Mouse (Mus musculus): Measurements from ENCODE around the gene Eps15l1. TPM values are rescaled to one million over a fixed set of nuclear protein-coding genes. Genes with fewer than 3 reads are reported as not detected.

Gene Eps15l1
- total RNA-seq, 4 experiments from 2014 or later = 16.3 to 22.2 (median 20.9) TPM

- DNase-seq (ENCODE audit: low spot score in 2 of 2) = no peak
These were observed 69.8 kb downstream of the Eps15l1 start for GRCm38 (mm10) chr8:72351405-72352005.

GRCm38 (mm10) chr8:72350727-72351126, 70.5 kb downstream of the Eps15l1 start:
- DNase-seq (ENCODE audit: low spot score in 2 of 2) = no peak

DNA sequence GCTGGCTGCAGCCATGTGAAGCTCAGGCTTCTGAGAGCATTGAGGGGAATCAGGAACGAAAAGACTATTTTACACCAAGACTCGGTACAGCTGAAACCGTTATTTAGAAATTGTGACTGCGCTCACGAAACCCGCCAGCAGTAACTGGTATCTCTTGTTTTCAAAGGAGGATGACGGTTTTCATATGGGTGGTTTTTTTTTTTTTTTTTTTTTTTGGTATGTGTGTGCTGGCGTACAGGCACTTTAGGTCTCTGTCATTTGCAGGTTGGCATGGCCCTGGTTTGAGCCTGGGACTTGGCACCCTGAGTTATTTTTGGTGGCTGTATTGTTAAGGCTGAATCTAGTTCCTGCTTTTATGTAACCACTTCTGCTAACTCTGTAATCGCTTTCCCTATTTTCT, 71.4 kb downstream of the Eps15l1 start:
- DNase-seq (ENCODE audit: low spot score in 2 of 2) = no peak

GRCm38 (mm10) chr8:72348956-72349355, 72.3 kb downstream of the Eps15l1 start:
- DNase-seq (ENCODE audit: low spot score in 2 of 2) = no peak

DNA sequence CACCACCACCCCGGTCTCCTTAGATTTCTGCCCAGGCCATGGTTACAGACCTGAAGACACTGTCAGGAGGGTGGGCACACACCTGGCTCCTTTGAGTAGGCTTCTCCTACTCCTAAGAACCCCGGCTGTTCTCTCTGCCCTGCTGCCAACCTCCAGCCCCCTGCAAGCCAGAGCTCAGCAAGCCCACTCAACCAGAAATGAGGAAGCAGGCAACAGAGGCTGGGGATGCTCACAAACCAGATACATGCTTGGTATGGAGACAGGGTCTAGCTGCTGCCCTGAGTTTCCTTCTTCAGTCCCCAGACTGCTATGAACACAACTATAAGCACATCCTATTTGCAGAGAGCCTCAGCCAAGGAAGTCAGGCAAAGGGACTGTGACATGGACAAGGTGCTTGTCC, 73.1 kb downstream of the Eps15l1 start:
- DNase-seq (ENCODE audit: low spot score in 2 of 2) = no peak

DNA sequence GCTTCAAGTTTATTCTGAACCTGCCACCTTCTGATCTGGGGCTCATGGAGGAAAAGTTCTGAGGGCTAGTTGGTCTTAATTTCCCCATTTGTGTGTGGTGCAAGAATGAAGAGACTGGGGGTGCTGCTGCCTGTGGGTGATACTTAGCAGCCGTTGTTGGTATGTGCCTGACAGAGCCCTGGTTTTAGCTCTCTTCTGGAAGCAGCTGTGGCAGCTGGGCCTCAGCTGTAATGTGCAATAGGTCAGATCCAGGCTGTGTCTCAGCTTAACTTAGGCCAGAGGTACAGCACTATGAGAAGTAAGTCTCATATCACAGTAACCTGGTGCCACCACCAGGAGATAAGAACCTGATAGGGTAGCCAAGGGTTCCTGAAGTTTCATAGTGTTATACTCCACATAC, 73.7 kb downstream of the Eps15l1 start:
- DNase-seq (ENCODE audit: low spot score in 2 of 2) = no peak

DNA sequence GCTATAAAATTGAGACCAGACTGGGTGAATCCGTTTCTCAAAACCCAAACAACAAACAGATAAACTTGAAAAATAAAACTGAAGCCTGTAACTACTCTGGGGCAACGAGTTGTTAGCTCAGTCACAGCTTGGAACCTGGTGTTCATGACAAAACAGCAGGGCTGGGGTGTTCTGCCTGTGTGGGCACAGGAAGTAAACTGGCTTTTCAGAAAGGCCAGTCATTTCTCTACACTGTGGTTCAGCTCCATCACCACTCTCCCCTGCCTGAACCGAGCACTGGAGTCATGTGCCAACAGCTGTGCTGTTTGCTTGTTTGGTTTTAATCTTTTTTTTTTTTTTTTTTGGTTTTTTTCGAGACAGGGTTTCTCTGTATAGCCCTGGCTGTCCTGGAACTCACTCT, 77.5 kb downstream of the Eps15l1 start:
- DNase-seq (ENCODE audit: low spot score in 2 of 2) = no peak

DNA sequence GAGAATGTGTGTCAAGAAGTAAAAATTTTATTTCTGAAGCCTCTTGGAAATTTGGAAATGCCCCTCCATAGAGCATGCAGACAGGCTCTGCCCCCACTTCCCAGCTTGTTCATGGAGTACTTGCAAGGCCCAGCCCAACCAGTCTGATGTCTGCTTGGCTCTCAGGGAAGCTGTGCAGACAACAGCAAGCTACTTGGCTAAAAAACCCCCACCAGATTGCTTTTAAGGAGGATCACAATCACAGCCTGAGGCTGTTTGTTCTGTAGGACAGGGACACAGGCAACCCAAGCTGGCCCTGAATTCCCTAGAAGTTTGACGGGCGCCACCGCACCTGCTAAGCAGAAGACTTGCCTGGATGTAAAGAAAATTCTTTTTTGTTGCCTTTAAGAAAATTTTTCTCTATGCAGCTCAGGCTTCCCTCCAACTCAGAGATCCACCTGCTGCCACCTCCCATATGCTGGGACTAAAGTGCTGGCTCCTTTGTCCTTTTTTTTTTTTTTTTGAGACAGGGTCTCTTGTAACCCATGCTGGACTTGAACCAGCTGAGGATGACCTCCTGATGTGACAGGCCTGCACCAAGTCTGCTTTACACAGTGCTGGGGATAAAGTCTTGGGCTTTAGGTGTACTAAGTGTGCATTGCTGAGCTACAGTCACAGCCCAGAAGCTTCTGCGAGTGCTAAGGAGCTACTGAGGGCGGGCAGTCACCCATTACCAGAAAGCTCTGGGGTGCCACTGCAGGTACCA, 78.5 kb downstream of the Eps15l1 start:
- DNase-seq (ENCODE audit: low spot score in 2 of 2) = no peak

DNA sequence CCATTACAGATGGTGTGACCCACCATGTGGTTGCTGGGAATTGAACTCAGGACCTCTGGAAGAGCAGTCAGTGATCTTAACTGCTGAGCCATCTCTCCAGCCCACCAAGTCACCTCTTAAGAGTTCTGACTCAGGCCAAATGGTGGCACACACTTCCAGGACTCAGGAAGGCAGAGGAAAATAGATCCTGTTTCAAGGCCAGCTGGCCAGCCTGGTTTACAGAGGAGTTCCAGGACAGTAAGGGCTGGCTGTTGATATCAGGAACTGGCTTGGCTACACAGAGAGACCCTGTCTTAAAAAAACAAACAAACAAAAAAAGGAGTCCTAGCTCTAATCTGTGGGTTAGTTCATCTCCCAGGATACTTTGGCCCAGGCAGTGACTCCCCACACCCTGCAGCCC, 84.2 kb downstream of the Eps15l1 start:
- DNase-seq (ENCODE audit: low spot score in 2 of 2) = no peak

DNA sequence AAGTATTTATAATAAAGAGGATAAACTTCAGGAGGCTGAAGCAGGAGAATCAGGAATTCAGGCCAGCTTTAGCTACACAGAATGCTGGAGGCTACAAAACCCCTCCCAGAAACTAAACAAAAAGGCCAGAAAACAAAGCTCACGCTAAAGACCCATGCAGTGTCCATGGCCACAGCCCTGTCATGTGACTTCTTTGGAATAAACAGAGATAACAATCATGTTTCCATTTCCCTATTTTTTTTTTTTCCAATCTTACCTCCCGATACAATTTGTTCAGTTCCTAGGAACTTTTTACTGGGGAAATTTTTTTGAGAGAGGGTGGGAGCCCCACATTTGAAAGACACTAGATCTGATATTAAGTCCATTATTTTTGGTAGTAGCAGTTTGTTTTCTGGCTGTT, 85.0 kb downstream of the Eps15l1 start:
- no peak for DNase-seq (ENCODE audit: low spot score in 2 of 2)

- DNase-seq (ENCODE audit: low spot score in 2 of 2) = no peak
These were observed 87.1 kb downstream of the Eps15l1 start for GRCm38 (mm10) chr8:72334144-72334641.

DNA sequence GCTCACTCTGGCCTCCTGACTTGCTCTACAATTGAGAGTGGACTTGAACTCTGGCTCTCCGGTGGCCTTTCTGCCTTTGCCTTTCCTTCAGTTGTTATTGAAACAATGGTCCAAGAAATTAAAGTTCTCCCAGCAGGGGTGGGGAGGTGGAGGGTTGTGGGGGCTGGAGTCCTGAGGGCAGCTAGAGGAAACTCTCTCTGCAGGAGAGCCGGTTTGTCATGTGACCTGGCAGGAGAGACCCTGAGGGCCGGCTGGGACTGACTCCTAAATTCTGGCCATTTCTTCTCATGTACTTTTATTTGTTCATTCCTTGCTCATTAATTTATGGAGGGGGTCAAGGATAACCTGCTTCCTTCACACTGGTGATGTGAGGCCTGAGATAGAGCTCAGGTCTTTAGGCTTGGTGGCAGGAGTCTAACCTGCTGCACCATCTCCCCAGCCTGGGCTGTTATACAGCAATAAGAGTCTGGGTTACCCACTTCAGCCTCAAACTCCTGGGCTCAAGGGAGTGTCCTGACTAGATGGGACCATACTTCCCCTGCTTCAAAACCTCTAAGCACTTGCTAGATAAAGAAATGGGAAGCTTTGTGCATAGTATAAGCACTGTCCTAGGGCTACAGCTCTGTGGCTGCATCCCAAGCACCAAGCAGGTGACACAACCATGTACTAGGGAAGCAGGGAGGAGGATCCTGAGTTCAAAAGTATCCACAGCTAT, 87.7 kb downstream of the Eps15l1 start:
- DNase-seq (ENCODE audit: low spot score in 2 of 2) = no peak

GRCm38 (mm10) chr8:72331631-72332030, 89.6 kb downstream of the Eps15l1 start:
- no peak for DNase-seq (ENCODE audit: low spot score in 2 of 2)

- no peak for DNase-seq (ENCODE audit: low spot score in 2 of 2)
These were observed 90.3 kb downstream of the Eps15l1 start for GRCm38 (mm10) chr8:72330806-72331516.

DNA sequence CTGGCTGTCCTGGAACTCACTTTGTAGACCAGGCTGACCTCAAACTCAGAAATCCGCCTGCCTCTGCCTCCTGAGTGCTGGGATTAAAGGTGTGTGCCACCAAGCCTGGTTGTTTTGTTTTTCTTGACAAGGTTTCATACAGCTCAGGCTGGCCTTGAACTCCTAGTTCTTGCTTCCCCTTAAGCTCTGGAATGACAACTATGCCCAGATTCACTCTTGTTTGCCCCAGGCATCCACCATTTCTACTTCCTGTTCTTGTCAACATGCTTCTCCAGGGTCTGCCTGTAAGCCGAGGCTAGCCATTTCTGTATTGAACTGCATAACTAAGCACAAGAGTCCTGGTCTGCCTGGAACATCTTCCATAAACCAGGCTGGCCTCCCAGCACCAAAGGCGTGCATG, 92.1 kb downstream of the Eps15l1 start:
- no peak for DNase-seq (ENCODE audit: low spot score in 2 of 2)

DNA sequence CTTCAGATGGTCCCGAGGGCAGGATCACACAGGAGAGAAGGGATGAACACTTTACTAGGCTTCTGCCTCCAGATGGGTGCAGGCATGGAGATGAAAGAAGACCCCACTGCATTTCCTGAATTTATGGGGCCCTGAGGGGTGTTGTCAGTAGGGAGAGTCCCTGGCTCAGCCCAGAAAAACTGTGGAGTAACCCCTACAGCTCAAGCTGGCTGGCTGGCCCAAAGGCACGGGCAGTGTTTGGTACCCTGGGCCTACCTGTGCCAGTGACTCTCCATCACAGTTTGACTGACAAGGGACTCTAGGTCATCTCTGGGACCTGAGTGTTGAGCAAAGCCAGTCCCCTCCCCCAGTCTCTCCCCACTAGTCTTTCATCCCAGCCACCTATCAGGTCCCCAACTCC, 96.6 kb downstream of the Eps15l1 start:
- no peak for DNase-seq (ENCODE audit: low spot score in 2 of 2)

DNA sequence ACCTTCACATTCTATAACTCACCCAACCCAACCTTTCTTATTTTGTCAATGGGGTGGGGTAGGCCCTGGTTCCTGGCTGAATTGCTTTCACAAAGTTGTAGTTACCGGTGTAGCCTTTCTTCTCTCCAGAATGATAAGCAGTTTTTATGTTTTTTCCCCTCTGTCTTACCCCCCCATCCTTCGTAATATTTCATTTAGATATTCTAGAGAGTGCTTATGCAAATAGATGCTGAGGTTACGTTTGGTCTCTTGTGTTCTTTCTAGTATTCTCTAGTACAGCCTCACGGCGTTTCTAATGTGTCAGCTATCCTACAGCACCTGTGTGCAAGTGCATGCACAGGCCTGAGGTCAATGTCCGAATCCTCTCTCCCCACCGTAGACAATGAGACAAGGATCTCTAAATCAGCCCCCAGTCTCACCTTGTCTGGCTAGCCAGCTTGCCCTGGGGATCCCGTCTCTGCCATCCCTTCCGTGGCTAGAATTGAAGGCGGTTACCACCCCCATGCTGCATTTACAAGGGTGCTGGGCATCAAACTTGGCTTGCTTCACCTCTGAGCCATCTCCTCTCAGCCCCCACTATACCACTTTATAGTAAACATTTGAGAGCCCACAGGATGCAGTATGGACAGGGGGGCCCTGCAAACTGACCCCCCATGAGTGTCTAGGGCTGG, 97.1 kb downstream of the Eps15l1 start:
- DNase-seq (ENCODE audit: low spot score in 2 of 2) = no peak

DNA sequence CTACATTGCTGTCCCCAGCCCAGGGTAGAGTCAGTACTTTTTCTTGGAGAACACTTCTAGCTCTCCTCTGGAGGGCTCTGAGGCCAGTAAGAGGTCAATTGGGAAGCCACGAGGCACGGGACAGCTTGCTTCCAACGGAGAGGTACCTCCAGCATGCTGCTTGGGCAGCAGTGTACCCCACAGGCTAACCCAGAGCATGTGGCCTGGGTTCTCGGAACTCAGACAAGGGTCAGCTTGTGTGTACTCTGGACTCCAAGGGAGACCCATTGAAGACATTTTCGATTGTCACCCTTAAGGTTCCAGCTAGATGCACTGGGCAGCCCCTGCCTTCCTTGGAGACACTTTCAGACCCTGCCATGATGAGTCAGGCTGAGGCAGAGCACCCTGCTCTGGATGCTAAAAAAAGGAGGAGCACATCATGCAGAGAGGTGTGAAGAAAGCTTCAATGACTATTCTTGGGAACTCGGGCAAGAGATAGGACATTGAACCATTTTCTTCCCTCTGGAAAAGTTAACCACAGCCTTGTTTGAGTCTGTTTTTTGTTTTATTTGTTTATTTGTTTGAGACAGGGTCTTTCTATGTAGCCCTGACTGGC, 98.0 kb downstream of the Eps15l1 start:
- no peak for DNase-seq (ENCODE audit: low spot score in 2 of 2)

- DNase-seq (ENCODE audit: low spot score in 2 of 2) = no peak
These were observed 98.8 kb downstream of the Eps15l1 start for GRCm38 (mm10) chr8:72322471-72322889.

- DNase-seq (ENCODE audit: low spot score in 2 of 2) = no peak
These were observed 99.4 kb downstream of the Eps15l1 start for GRCm38 (mm10) chr8:72321635-72322441.

Data from gastrocnemius, adult 8-10 months (tissue).